Mouse (Mus musculus) ovary, postnatal 36 days (tissue): ENCODE results near the gene Mapk1.

Experiments used
- DNase-seq: peaks from one replicate; pipeline ENCODE4 v3.0.0; 2022; ENCODE audit warnings: low spot score, mixed read lengths

Mapk1 gene

GRCm38 (mm10) chr16:17015853-17016230, 32.7 kb downstream of the Mapk1 start:
- no peak for DNase-seq

- DNase-seq, result no peak
Measured at GRCm38 (mm10) chr16:17018071-17018470, 34.9 kb downstream of the Mapk1 start.

- DNase-seq, result no peak
Measured at GRCm38 (mm10) chr16:17024469-17025148, 41.4 kb downstream of the Mapk1 start.

- DNase-seq, result no peak
Measured at GRCm38 (mm10) chr16:17029971-17030695, 47.0 kb downstream of the Mapk1 start.

GRCm38 (mm10) chr16:17033754-17034153, 50.6 kb downstream of the Mapk1 start:
- DNase-seq, result no peak

- DNase-seq, result no peak
Measured at GRCm38 (mm10) chr16:17040716-17041115, 57.5 kb downstream of the Mapk1 start.

GRCm38 (mm10) chr16:17041417-17041816, 58.2 kb downstream of the Mapk1 start:
- no peak for DNase-seq

GRCm38 (mm10) chr16:17044320-17044719, 61.1 kb downstream of the Mapk1 start:
- DNase-seq, result no peak

GRCm38 (mm10) chr16:17045287-17045686, 62.1 kb downstream of the Mapk1 start:
- no peak for DNase-seq

GRCm38 (mm10) chr16:17049886-17050285, 66.7 kb downstream of the Mapk1 start:
- DNase-seq, result no peak

- DNase-seq, result no peak
Measured at GRCm38 (mm10) chr16:17052087-17052486, 68.9 kb downstream of the Mapk1 start.

- no peak for DNase-seq
Measured at GRCm38 (mm10) chr16:17053903-17054302, 70.7 kb downstream of the Mapk1 start.

GRCm38 (mm10) chr16:17055584-17055983, 72.4 kb downstream of the Mapk1 start:
- DNase-seq, result no peak

GRCm38 (mm10) chr16:17062338-17062737, 79.2 kb downstream of the Mapk1 start:
- no peak for DNase-seq

- no peak for DNase-seq
Measured at GRCm38 (mm10) chr16:17067552-17067951, 84.4 kb downstream of the Mapk1 start.

GRCm38 (mm10) chr16:17069511-17070443, 86.6 kb downstream of the Mapk1 start, which contains the start of gene Ypel1:
Gene Ypel1, plus strand, starts transcription at chr16:17069696.
- peak; percentile 91 for DNase-seq

- DNase-seq, result no peak
Measured at GRCm38 (mm10) chr16:17070716-17071115, 87.5 kb downstream of the Mapk1 start.

- no peak for DNase-seq
Measured at GRCm38 (mm10) chr16:17073000-17073399, 89.8 kb downstream of the Mapk1 start.

- no peak for DNase-seq
Measured at GRCm38 (mm10) chr16:17076301-17076700, 93.1 kb downstream of the Mapk1 start.

GRCm38 (mm10) chr16:17076869-17077268, 93.7 kb downstream of the Mapk1 start:
- DNase-seq, result no peak

- no peak for DNase-seq
Measured at GRCm38 (mm10) chr16:17078101-17078500, 94.9 kb downstream of the Mapk1 start.

GRCm38 (mm10) chr16:17082121-17082792, 99.1 kb downstream of the Mapk1 start:
- DNase-seq, result no peak
